Mouse (Mus musculus): ENCODE data around the gene LTO1. TPM values are rescaled to one million over a fixed set of nuclear protein-coding genes. Genes with fewer than 3 reads are reported as not detected.
"Not testable (repeated sequence)": the region's sequence is repeated elsewhere in the genome, so short reads cannot be mapped to it uniquely, and the experiment has no call there.

LTO1 gene
- polyA plus RNA-seq, 1 experiment from 2014 or later: 29.2 TPM

GRCm38 (mm10) chr7:144896294-144897218 lies 18.3 kb upstream of the LTO1 start, which contains the start of gene Fgf15:
Fgf15 (plus strand) TSS chr7:144896531.
- peak; percentile 83 for DNase-seq (ENCODE audit: low spot score)
- WGBS: under 1% methylated on average over 65 of the region's 65 CpGs
- peaks cover 18% of the 10 kb centered on the region; the same call in 1 of the 2 replicates for H3K4me1 ChIP-seq (replicated peaks; ENCODE audit: control insufficient read depth, insufficient read depth, low read length)
- peak; percentile 50 for ATAC-seq (replicated peaks; ENCODE audit: low FRiP score)
- H3K36me3 ChIP-seq (ENCODE audit: control insufficient read depth, insufficient read depth, low read length): no peaks in the 10 kb centered on the region; the same call in 1 of the 2 replicates
- no peaks in the 10 kb centered on the region for H3K9me3 ChIP-seq (ENCODE audit: control insufficient read depth, low read length)
- peak within 1 kb of the TSS; percentile 73 for H3K9ac ChIP-seq (ENCODE audit: low read length)
- peak within 1 kb of the TSS; percentile 88 for H3K27ac ChIP-seq (ENCODE audit: low read depth, low read length)
- peak within 1 kb of the TSS; percentile 82 for H3K4me2 ChIP-seq (ENCODE audit: low read depth, low read length, severe bottlenecking)
- peak within 1 kb of the TSS; percentile 49 for H3K4me3 ChIP-seq (ENCODE audit: low read depth, low read length)
- H3K27me3 ChIP-seq (ENCODE audit: control insufficient read depth, insufficient read depth, low read length): peaks cover 21% of the 10 kb centered on the region

GRCm38 (mm10) chr7:144898506-144898905 lies 16.4 kb upstream of the LTO1 start:
- H3K27me3 ChIP-seq (ENCODE audit: control insufficient read depth, insufficient read depth, low read length): peaks cover 21% of the 10 kb centered on the region
- peaks cover 18% of the 10 kb centered on the region; the same call in 1 of the 2 replicates for H3K4me1 ChIP-seq (replicated peaks; ENCODE audit: control insufficient read depth, insufficient read depth, low read length)
- ATAC-seq (replicated peaks; ENCODE audit: low FRiP score): no peak
- WGBS: 15% methylated on average over 6 of the region's 6 CpGs
- no peaks in the 10 kb centered on the region; the same call in 1 of the 2 replicates for H3K36me3 ChIP-seq (ENCODE audit: control insufficient read depth, insufficient read depth, low read length)
- peak overlapping the region; percentile 49 for H3K4me3 ChIP-seq (ENCODE audit: low read depth, low read length)
- peak overlapping the region; percentile 82 for H3K4me2 ChIP-seq (ENCODE audit: low read depth, low read length, severe bottlenecking)
- H3K9ac ChIP-seq (ENCODE audit: low read length): 0 out of 2 replicates have a peak overlapping the region, but pooled peaks have one; percentile 23
- no peak for DNase-seq (ENCODE audit: low spot score)
- no peaks in the 10 kb centered on the region for H3K9me3 ChIP-seq (ENCODE audit: control insufficient read depth, low read length)
- H3K27ac ChIP-seq (ENCODE audit: low read depth, low read length): no peak overlapping the region

- not testable (repeated sequence) for DNase-seq (ENCODE audit: low spot score); H3K36me3 ChIP-seq (ENCODE audit: control insufficient read depth, insufficient read depth, low read length); H3K27ac ChIP-seq (ENCODE audit: low read depth, low read length); H3K27me3 ChIP-seq (ENCODE audit: control insufficient read depth, insufficient read depth, low read length); H3K9me3 ChIP-seq (ENCODE audit: control insufficient read depth, low read length); H3K4me2 ChIP-seq (ENCODE audit: low read depth, low read length, severe bottlenecking); H3K4me3 ChIP-seq (ENCODE audit: low read depth, low read length); H3K4me1 ChIP-seq (replicated peaks; ENCODE audit: control insufficient read depth, insufficient read depth, low read length); ATAC-seq (replicated peaks; ENCODE audit: low FRiP score); H3K9ac ChIP-seq (ENCODE audit: low read length)
- WGBS: 93% methylated on average over 3 of the region's 3 CpGs
Observed at GRCm38 (mm10) chr7:144905514-144905913, 9.4 kb upstream of the LTO1 start.

GRCm38 (mm10) chr7:144906708-144907397 lies 8.0 kb upstream of the LTO1 start:
- Histone ChIP-seq H3K27me3 (ENCODE audit: control insufficient read depth, insufficient read depth, low read length) (no peaks in the 10 kb centered on the region), H3K4me1 (replicated peaks; ENCODE audit: control insufficient read depth, insufficient read depth, low read length) (no peaks in the 10 kb centered on the region; the same call in 1 of the 2 replicates), H3K9me3 (ENCODE audit: control insufficient read depth, low read length) (no peaks in the 10 kb centered on the region; the same call in 1 of the 2 replicates), H3K9ac (ENCODE audit: low read length) (peak overlapping the region; percentile 44), H3K27ac (ENCODE audit: low read depth, low read length) (no peak overlapping the region), H3K4me2 (ENCODE audit: low read depth, low read length, severe bottlenecking) (peak overlapping the region; percentile 42; the same call in 1 of the 2 replicates), H3K36me3 (ENCODE audit: control insufficient read depth, insufficient read depth, low read length) (no peaks in the 10 kb centered on the region), H3K4me3 (ENCODE audit: low read depth, low read length) (no peak overlapping the region; the same call in 1 of the 2 replicates)
- 11% methylated on average over 28 of the region's 28 CpGs for WGBS
- DNase-seq (ENCODE audit: low spot score) (peak; percentile 88), ATAC-seq (replicated peaks; ENCODE audit: low FRiP score) (peak; percentile 35)

- no peaks in the 10 kb centered on the region for H3K36me3 ChIP-seq (ENCODE audit: control insufficient read depth, insufficient read depth, low read length)
Observed at GRCm38 (mm10) chr7:144907793-144908192, 7.1 kb upstream of the LTO1 start.

GRCm38 (mm10) chr7:144908705-144909104 lies 6.2 kb upstream of the LTO1 start:
- DNase-seq (ENCODE audit: low spot score) (no peak), ATAC-seq (replicated peaks; ENCODE audit: low FRiP score) (no peak; the same call in 1 of the 2 replicates)
- Histone ChIP-seq H3K27me3 (ENCODE audit: control insufficient read depth, insufficient read depth, low read length) (no peaks in the 10 kb centered on the region), H3K4me2 (ENCODE audit: low read depth, low read length, severe bottlenecking) (no peak overlapping the region), H3K4me1 (replicated peaks; ENCODE audit: control insufficient read depth, insufficient read depth, low read length) (no peaks in the 10 kb centered on the region; the same call in 1 of the 2 replicates), H3K9ac (ENCODE audit: low read length) (no peak overlapping the region), H3K36me3 (ENCODE audit: control insufficient read depth, insufficient read depth, low read length) (no peaks in the 10 kb centered on the region), H3K27ac (ENCODE audit: low read depth, low read length) (no peak overlapping the region), H3K4me3 (ENCODE audit: low read depth, low read length) (no peak overlapping the region), H3K9me3 (ENCODE audit: control insufficient read depth, low read length) (no peaks in the 10 kb centered on the region; the same call in 1 of the 2 replicates)
- 34% methylated on average over 7 of the region's 7 CpGs for WGBS

More at GRCm38 (mm10) chr7:144907793-144908192, 7.1 kb upstream of the LTO1 start:
- no peak overlapping the region for H3K4me3 ChIP-seq (ENCODE audit: low read depth, low read length)
- H3K27me3 ChIP-seq (ENCODE audit: control insufficient read depth, insufficient read depth, low read length): no peaks in the 10 kb centered on the region
- no peak overlapping the region for H3K27ac ChIP-seq (ENCODE audit: low read depth, low read length)
- no peak overlapping the region for H3K4me2 ChIP-seq (ENCODE audit: low read depth, low read length, severe bottlenecking)
- H3K9me3 ChIP-seq (ENCODE audit: control insufficient read depth, low read length): no peaks in the 10 kb centered on the region; the same call in 1 of the 2 replicates
- DNase-seq (ENCODE audit: low spot score): no peak
- no peak overlapping the region for H3K9ac ChIP-seq (ENCODE audit: low read length)
- ATAC-seq (replicated peaks; ENCODE audit: low FRiP score): no peak
- WGBS: 15% methylated on average over 8 of the region's 8 CpGs
- no peaks in the 10 kb centered on the region; the same call in 1 of the 2 replicates for H3K4me1 ChIP-seq (replicated peaks; ENCODE audit: control insufficient read depth, insufficient read depth, low read length)

- 84% methylated on average over 1 of the region's 1 CpGs for WGBS
- Histone ChIP-seq H3K27me3 (ENCODE audit: control insufficient read depth, insufficient read depth, low read length) (no peaks in the 10 kb centered on the region), H3K4me1 (replicated peaks; ENCODE audit: control insufficient read depth, insufficient read depth, low read length) (peaks cover 6% of the 10 kb centered on the region; the same call in 1 of the 2 replicates), H3K36me3 (ENCODE audit: control insufficient read depth, insufficient read depth, low read length) (no peaks in the 10 kb centered on the region), H3K9ac (ENCODE audit: low read length) (no peak overlapping the region), H3K4me2 (ENCODE audit: low read depth, low read length, severe bottlenecking) (no peak overlapping the region), H3K27ac (ENCODE audit: low read depth, low read length) (no peak overlapping the region), H3K4me3 (ENCODE audit: low read depth, low read length) (no peak overlapping the region), H3K9me3 (ENCODE audit: control insufficient read depth, low read length) (no peaks in the 10 kb centered on the region)
- ATAC-seq (replicated peaks; ENCODE audit: low FRiP score) (no peak), DNase-seq (ENCODE audit: low spot score) (no peak)
Observed at GRCm38 (mm10) chr7:144911121-144911520, 3.8 kb upstream of the LTO1 start.

GRCm38 (mm10) chr7:144912897-144913296 lies 2.0 kb upstream of the LTO1 start:
- Histone ChIP-seq H3K9ac (ENCODE audit: low read length) (no peak overlapping the region), H3K36me3 (ENCODE audit: control insufficient read depth, insufficient read depth, low read length) (no peaks in the 10 kb centered on the region), H3K4me2 (ENCODE audit: low read depth, low read length, severe bottlenecking) (no peak overlapping the region), H3K4me3 (ENCODE audit: low read depth, low read length) (no peak overlapping the region), H3K27ac (ENCODE audit: low read depth, low read length) (no peak overlapping the region), H3K9me3 (ENCODE audit: control insufficient read depth, low read length) (no peaks in the 10 kb centered on the region), H3K4me1 (replicated peaks; ENCODE audit: control insufficient read depth, insufficient read depth, low read length) (peaks cover 6% of the 10 kb centered on the region; the same call in 1 of the 2 replicates), H3K27me3 (ENCODE audit: control insufficient read depth, insufficient read depth, low read length) (no peaks in the 10 kb centered on the region)
- no peak for DNase-seq (ENCODE audit: low spot score)
- ATAC-seq (replicated peaks; ENCODE audit: low FRiP score): no peak
- WGBS: 71% methylated on average over 4 of the region's 4 CpGs

All from forebrain, embryonic 11.5 days (tissue).